Mouse (Mus musculus): ENCODE measurements around the gene Ubtd1.

GRCm38 (mm10) chr19:42019011-42019522, 37.5 kb downstream of the Ubtd1 start:
- TF ChIP-seq CTCF (IDR thresholded peaks at IDR 0.05; ENCODE audit: extremely low read depth, insufficient read depth, low read length) (no peak), POLR2A (IDR thresholded peaks at IDR 0.05; ENCODE audit: extremely low read depth, insufficient read depth, low read length) (no peak)

Data from cortical plate, adult 2 months (tissue).